Mouse (Mus musculus): ENCODE data around the gene Fam32a.

Fam32a gene

DNA sequence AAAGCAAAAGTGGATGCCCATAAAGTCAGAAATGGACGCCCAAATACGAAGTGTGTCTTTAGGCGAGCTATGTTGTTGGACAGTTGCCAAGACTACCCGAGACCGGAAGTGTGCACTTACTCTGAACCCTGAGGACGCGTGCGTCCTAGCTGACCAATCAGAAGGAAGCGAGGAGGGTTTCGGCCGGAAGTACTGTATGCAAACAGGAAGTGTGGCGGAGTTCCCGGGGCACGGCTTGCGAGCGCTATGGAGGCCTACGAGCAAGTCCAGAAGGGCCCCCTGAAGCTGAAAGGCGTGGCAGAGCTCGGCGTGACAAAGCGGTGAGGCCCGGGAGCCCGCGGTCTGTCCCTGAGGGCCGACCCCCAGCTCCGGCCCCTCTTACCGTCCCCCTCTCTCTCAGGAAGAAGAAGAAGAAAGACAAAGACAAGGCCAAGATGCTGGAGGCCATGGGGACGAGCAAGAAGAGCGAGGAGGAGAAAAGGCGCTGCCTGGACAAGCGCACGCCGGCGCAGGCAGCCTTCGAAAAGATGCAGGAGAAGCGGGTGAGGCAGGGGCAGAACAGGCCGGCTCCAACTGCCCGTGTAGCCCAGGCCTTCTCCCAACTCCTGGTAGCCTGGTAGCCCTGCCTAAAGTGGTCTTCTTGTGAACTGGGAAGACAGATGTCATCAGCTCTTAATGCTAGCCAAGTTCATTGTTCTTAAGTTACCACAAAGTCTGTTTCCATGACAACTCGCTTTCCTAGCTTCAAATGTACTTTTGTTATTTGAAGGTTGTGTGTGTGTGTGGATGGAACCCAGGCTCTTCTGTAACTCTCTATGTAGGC, at the start of gene Fam32a:
Fam32a (plus strand) TSS at position 190 of the 823 bp plus-strand sequence.
- DNase-seq (ENCODE audit: low spot score) = peak; percentile 99

DNA sequence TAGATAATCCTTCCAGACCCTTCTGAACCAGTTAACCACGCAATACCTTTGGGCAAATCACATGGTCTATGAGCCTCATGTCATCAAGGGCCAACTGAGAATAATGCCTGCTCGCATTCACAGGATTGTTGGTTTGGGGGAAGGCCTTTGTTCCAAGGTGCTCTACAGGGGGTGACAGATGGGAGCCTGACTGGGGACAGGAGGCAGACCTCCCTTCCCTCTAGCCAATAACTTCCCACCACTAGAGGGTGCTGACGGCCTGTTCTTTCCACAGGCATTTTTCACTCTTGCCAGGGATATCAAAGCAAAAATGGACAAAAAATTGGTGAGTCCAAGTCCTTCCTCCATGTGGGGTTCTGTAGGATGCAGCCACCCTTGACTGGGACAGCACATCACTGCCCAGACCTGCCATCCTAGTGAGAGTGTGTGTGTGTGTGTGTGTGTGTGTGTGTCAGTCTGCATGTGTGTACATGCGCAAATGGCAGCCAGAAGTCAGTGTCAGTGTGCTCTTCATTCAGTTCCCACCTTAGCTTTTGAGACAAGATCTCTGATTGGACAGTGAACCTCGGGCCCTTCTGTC, 42.1 kb upstream of the Fam32a start:
- peak; percentile 71 for DNase-seq (ENCODE audit: low spot score)

DNA sequence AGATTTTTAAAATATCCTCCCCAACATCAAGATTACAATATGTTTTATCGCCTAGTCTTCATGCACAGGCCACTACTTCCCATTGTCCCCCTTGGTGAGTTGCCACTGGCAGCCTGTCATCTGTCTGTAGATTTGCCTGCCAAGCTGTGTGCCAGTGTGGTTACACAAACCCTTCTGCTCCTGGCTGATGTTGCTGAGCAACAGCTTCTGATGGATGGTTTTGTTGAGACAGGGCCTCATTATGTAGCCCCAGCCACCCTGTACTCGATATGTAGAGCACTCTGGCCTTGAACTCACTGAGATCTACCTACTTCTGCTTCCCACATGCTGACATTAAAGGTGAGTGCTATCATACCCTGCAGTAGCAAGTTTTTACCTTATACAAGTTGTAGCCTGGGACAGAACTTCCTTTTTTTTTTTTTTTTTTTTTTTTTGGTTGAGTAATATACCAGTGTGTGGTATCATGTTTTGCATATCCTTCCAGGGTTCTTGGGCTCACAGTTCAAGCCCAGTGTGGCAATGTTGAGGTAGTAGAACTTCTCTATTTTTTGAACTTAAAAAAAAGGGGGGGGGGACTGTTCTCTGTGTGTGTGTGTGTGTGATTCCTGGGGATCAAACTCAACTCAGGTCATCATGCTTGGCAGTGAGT, 35.9 kb upstream of the Fam32a start:
- DNase-seq (ENCODE audit: low spot score) = no peak

DNA sequence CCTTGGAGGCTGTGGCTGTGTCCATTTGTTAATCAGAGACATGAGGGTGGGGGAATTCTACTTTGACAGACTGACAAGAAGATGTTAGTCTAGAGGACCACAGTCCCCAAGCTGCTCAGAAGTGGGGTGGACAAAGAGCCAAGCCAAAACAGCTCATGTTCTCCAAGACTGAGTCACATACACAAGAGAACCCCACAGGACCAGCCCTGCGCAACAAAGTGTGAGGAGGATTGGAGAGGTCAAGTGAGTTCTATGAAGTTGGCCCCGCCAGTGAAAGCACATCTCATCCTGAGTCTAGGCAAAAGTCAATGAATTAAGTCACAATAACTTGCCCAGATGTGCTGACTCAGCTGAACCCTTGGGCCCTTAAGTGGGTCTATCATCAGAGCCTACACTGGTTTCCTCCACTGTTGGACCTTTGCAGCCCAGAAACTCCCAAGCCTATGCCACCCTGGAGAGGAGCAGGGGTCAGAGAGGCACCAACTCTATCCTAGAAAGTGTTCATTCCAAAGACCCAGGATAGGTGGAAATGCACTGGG, 31.7 kb upstream of the Fam32a start:
- no peak for DNase-seq (ENCODE audit: low spot score)

DNA sequence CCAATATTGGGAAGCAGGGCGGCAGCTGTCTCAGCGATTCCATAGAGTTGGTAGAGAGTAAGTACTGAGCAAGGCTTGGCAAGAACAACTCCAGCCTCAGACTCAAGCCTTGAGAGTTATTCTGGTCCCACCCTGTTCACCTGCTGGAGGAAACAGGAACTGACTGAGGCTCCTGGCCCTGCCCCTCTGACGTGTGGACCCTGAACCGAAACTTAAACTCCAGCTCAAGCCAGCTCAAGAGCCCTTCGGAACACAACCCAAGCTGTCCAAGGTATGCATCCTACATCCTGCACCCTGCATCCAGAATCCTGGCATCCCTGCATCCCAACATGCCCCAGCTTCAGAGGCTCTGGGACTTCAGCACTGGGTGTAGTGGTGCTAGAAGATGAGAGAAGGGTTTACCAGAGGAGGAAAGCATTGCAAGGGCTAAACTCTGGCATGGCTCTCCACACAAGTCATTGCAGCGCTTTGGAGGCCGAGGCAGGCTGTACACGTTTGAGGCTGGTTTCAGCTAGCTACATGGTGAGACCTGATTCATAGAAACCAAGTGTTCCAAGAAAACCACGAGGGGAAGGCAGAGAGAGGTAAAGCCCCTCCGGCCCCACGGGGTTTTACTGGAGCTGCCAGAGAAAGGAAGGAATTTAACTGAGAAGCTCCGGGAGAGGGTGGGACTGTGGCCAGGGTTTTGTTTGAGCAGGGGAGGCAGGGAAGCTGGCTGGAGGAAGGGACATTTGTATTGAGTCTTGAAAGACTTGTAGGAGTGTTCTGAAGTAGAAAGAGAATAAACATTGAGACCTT, 29.9 kb upstream of the Fam32a start, which contains the start of gene Hsh2d:
Hsh2d (plus strand) TSS at position 222 of the 798 bp plus-strand sequence.
- DNase-seq (ENCODE audit: low spot score) = no peak

DNA sequence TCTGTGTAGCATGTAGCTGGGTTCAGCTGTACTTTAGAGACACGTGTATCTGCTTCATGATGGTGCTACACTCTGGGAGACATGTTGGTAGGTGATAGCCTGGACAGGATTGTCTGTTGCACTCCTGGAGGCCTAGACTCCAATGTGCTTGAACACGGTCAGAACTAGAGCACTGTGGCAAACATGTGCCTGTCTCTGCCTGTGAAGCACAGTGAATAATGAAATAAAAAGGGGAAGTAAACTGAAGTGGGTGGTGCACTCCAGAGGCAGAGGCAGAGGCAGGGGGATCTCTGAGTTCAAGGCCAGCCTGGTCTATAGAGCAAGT, 29.4 kb upstream of the Fam32a start:
- DNase-seq (ENCODE audit: low spot score) = no peak

DNA sequence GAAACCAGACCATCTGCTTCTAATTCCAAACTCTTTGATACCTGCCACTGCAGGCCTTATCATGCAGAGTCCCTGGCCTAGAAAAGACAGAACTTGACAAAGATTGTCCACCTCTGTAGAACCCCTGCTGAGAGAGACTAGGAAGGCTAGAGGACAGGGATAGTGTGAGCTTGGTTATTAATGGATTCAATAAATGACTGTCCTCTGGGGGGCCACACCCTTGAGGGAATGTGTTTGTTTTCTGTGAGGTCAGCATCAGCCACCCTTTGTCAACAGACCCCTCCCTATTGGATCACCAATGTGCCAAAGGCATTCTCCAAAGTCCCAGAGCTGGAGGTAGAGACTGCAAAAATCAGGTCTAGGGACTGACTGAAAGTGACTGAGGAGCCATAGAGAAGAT, 27.5 kb upstream of the Fam32a start:
- DNase-seq (ENCODE audit: low spot score) = no peak

DNA sequence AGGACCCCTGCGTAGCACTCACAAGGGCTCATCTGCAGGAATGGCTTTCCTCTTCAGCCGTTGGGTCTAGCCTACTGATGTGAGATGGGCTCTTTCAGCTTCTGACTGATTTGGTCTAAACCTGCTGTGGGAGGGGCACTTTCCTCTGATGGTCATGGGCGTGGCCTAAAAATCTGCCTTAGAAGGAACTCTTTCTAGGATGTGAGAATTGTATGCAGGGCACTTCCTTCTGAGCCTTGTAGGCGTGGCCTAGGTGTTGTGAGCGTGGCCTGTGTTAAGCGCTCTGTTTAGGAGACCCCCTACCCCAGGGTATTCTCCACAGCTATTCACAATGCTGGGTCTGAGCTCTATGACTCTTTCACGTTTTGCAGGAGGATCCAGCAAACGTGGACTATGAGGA, 21.5 kb upstream of the Fam32a start:
- DNase-seq (ENCODE audit: low spot score) = no peak

DNA sequence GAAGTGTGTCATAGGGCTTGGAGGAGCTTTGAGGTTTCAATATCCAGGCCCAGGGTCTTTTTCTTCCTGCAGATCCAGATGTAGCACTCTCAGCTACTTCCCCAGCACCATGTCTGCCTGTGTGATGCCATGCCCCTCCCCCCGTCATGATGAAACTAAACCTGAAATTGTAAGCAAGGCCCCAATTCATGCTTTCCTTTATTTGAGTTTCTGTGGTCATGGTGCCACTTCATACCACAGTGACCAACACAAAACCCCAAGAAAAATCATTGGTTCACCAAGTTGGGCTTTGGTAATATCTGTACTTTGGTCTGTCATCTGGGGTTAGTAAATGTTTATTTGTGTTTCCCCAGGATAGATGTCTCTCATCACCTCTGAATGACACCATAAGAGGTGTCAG, 10.9 kb upstream of the Fam32a start:
- no peak for DNase-seq (ENCODE audit: low spot score)

DNA sequence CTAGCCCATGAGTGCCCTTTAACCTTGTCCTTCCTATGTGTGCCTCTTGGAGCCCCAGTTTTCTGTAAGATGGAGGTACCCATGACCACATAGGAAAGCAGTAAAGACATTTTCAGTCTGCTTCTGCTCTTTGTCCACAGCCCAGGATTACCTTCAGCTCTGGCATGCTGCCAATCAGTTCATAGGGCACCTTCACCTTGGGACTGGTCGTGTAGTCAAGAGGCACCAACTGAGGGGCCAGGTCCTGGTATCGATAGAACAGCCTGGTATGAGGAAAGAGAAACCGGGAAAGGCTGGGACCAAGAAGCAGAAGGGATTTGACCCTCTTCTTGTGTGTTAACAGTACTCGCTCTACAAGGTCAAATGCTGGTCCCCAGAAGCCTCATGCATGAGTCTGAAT, 9.3 kb upstream of the Fam32a start:
- DNase-seq (ENCODE audit: low spot score) = no peak

DNA sequence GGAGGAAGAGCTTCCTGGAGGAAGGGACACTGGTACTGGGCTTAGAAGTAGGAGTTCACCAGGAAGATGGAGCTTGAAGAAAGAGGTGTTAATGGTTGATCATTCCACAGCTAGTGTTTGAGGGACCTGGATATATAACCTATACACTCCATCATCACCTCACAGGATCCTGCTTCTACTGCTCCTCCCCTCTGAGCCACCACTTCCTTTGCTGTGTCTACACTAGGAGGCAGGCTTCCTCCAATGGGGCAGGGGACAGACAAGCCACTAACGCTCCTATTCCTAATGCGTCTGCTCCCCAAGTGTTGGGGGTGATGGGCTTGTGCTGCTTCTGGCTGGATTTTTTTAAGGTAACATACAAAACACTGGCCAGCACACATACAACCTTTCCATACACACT, 8.8 kb upstream of the Fam32a start:
- no peak for DNase-seq (ENCODE audit: low spot score)

DNA sequence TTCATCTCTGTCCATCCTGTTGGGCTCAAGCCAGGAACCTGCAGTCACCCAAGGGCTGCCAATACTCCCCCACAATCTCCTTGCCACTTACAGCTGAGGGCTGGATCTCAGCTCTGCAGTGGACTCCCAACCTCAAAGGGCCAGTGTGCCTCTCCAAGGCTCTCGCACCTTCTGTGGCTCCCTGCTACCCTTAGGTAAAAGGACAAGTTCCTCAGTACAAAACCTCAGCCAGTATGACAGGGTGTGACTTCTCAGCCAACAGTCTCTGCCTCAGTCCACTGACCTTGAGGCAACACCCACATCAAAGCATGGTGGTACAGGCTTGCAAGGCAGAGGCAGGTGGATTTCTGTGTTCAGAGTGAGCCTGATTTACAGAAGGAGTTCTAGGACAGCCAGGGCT, 7.7 kb upstream of the Fam32a start:
- DNase-seq (ENCODE audit: low spot score) = no peak

DNA sequence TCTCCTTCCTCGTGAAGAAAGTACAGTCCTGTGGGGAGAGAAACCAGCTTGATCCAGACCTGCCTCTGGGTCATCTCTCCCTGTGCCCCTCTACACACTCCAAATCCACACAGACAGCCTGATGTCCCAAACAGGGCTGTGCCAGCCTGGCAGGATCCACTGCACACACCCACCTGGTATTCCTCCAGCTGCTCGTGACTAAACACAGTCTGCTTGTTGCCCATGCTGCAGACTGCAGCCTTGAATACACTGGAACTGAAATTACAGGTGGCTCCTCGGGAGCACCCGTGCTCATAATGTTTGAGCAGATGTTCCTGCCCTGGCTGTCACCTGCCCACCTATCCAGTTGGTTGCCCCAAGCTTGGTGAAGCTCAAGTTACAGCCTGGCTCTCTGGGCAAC, 6.8 kb upstream of the Fam32a start, which contains the start of gene Cib3:
Cib3 (minus strand) TSS at position 87 of the 400 bp plus-strand sequence.
- DNase-seq (ENCODE audit: low spot score) = no peak

DNA sequence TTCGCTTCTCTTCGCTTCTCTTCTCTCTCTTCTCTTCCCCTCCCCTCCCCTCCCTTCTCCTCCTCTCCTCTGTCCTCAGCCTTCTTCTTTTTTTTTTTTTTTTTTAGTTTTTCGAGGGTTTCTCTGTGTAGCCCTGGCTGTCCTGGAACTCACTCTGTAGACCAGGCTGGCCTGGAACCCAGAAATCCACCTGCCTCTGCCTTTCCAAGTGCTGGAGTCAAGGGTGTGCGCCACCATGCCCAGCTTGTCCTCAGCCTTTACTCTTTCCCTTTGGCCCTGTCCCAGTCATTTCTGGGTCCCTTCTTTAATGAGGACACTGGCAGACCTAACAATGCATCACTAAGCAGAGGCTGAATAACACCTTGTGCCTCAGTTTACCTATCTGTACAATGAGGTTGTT, 6.0 kb upstream of the Fam32a start, which contains the start of gene Gm11034:
Gm11034 (minus strand) TSS at position 101 of the 400 bp plus-strand sequence.
- DNase-seq (ENCODE audit: low spot score) = no peak

DNA sequence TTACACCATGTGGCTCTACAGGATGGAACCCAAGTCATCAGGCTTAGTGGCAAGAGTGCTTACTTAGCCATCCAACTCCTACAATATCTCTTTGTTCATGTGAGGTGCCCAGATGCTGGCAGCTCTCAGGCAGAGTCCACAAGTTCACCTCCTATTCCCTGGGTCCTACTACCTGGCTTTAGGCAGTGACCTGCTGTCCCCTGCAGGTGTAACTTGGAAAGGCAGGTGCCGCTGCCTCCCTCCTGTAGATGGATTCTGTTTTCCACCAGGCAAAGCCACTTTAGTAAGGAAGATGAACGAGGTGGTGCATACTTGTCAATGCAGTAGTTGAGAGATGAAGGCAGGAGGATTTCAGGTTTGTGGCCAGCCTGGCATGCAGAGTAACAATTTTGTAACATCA, 4.5 kb upstream of the Fam32a start:
- DNase-seq (ENCODE audit: low spot score) = peak; percentile 14

DNA sequence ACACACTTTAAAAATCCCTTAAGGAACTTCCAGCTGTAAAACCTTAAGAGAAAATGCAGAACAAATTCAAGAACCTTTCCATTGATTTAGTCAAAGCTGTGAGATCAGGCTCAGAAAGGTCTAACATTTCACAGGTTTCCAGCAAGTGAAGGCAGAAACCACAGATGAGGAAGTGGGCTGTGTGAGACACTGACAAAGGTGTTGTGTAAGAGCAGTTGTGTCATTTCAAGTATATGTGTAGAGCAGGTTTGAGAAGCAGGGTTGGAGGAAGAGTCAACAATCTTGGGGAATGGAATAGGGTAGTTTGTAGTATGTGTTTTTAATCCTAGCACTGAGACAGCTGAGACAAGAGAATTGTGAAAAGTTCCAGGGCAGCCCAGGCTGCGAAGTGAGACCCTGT, 3.7 kb upstream of the Fam32a start:
- DNase-seq (ENCODE audit: low spot score) = no peak

DNA sequence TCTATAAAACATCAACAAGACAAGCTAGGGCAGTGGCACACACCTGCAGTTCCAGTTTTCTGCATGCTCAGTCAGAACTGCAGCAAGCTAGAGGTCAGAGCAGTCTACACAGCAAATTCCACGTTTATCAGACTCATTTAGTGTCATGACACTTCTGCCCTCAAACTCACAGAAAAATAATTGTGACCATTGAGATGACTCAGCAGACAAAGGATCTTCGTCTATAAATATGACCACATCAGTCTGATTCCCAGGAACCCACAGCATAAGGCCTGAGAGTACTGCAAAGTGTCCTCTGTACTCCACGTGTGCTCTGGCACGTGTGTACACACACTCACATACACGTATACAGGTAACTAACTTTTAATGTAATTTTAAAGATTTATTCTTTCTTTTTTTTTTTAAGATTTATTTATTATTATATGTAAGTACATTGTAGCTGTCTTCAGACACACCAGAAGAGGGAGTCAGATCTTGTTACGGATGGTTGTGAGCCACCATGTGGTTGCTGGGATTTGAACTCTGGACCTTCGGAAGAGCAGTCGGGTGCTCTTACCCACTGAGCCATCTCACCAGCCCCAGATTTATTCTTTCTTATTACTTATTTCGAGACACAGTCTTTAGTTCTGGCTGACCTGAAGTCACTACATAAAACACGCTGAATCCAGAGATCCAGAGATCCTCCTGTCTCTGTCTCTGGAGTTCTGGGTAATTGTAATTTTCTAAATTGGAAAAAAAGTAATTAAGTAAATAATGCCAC, 569 bp upstream of the Fam32a start:
- no peak for DNase-seq (ENCODE audit: low spot score)

DNA sequence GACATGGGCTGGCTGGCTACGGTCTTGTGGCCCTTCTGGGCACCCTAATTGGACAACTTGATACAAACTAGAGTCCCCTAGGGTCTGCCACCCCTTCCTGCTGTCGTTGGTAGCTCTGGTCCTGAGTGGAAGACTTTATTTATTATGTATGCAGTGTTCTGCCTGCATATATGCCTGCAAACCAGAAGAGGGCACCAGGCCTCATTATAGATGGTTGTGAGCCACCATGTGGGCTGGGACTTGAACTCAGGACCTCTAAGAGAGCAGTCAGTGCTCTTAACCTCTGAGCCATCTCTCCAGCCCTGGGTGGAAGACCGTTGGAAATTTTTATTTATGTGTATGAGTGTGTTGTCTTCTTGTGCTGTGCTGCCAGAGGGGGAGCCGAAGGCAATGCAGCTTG, 1.2 kb downstream of the Fam32a start:
- no peak for DNase-seq (ENCODE audit: low spot score)

DNA sequence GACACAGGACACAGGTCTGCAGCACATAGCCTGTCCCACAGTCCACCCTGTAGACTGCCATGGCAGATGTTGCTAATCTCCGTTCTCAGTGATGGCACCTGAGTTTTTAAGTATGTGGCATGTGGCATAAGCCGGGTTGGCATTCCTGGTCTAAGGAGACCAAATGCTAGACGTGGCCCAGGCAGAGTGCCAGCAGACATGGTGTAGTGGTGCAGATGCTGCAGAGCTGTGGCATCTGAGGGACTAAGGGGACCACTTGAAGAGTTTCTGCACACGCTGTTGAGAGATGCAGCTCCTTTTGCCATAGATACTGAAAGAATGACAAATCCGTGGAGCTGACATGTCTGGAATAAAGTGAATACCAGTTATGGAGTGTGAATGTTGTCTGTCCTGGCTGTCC, 3.1 kb downstream of the Fam32a start:
- no peak for DNase-seq (ENCODE audit: low spot score)

DNA sequence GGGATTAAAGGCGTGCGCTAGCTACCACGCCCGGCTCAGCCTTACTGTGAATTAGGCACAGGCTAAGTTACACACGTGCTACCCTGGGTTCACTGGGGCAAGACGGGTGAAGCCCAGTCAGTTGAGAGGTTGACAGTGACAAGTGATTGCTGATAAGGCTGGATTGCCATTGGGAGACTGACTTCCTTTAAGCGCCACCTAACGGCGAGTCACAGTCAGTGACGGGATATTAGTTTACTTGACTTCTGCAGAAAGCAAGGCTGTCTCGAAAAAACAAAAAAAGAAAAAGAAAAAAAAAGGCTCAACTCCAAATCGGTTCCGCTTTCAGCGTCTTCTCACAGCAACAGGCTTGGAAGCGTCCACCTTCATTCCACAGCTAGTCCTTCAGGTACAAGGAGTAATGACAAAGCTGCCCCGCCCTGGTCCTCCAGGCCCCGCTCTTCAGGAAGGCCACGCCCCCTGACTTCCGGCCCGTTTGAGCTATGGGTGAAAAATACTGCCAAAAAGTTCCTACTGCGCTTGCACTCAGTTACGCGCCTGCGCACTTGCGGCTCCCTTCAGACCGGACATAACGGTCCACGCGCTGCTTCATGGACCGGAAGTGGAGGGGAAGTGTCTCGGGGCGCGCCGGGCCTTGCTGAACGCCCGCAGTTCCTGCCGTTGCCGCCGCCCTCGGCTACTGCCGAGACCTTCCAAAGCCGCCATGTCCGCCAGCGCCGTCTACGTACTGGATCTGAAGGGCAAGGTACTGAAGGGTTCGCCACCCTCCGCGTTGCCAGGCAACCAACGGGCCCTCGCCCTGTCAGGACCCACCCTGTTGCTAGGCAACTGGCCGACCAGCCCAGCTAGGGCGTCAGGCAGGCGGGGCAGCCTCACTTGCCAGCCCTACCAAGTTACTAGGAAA, 20.2 kb downstream of the Fam32a start, which contains the start of gene Ap1m1:
Ap1m1 (plus strand) TSS at position 520 of the 904 bp plus-strand sequence.
- DNase-seq (ENCODE audit: low spot score) = peak; percentile 100

Measured in embryo, embryonic 10 days (tissue).